Mouse (Mus musculus) forebrain, postnatal 0 days (tissue): ENCODE measurements around the gene Tsen15. TPM values are rescaled to one million over a fixed set of nuclear protein-coding genes. Genes with fewer than 3 reads are reported as not detected.

ENCODE experiments used
- ATAC-seq: fragments of 200-750 bp; cut with Nextera tagmentation; 2 replicates; pipeline ENCODE4 v1.8.0; 2017; ENCODE audit warnings: mild to moderate bottlenecking, moderate library complexity
- DNase-seq: peaks from one replicate; pipeline ENCODE4 v3.0.0-alpha.2; 2015
- H3K27ac ChIP-seq: fragments of 300-500 bp; sonication (generic); 2 replicates; pipeline ENCODE4 v1.5.1; 2014; ENCODE audit warnings: low read depth, mild to moderate bottlenecking, antibody characterized with exemption, low read length, moderate library complexity, mixed read lengths
- H3K27me3 ChIP-seq: fragments of 300-500 bp; sonication (generic); 2 replicates; pipeline ENCODE4 v1.6.1; 2014; ENCODE audit warnings: mild to moderate bottlenecking, low read length, mixed read lengths; ENCODE audit not compliant: insufficient read depth
- H3K36me3 ChIP-seq: fragments of 300-500 bp; sonication (generic); 2 replicates; pipeline ENCODE4 v1.6.1; 2014; ENCODE audit warnings: mild to moderate bottlenecking, moderate library complexity; ENCODE audit not compliant: insufficient read depth
- H3K4me1 ChIP-seq: fragments of 300-500 bp; sonication (generic); 2 replicates; pipeline ENCODE4 v1.6.1; 2014; ENCODE audit warnings: antibody characterized with exemption; ENCODE audit not compliant: insufficient read depth
- H3K4me2 ChIP-seq: fragments of 300-500 bp; sonication (generic); 2 replicates; pipeline ENCODE4 v1.6.1; 2014; ENCODE audit warnings: low read depth, mild to moderate bottlenecking, moderate library complexity
- H3K4me3 ChIP-seq: fragments of 300-500 bp; sonication (generic); 2 replicates; pipeline ENCODE4 v1.5.1; 2014; ENCODE audit warnings: low read depth, low read length, mixed read lengths
- H3K9ac ChIP-seq: fragments of 300-500 bp; sonication (generic); 2 replicates; pipeline ENCODE4 v1.6.1; 2014; ENCODE audit warnings: mild to moderate bottlenecking
- H3K9me3 ChIP-seq: fragments of 300-500 bp; sonication (generic); 2 replicates; pipeline ENCODE4 v1.6.1; 2016; ENCODE audit warnings: low read length
- CTCF ChIP-seq: sonication (generic); IDR thresholded peaks from 2 replicates; pipeline ENCODE4 v1.5.1; 2016; ENCODE audit warnings: antibody characterized with exemption, control low read depth, low read depth
- WGBS: fragments of 180-500 bp; shearing (Covaris S2); extraction: QIAGEN DNeasy Blood & Tissue Kit; methylation state at CpG from one replicate; pipeline ENCODE4 v1.1.7; 2014; 5-methylcytosine and 5-hydroxymethylcytosine counted together
- polyA plus RNA-seq: library from polyadenylated mRNA; unstranded; fragments of >200 nt; fragmentation: Nextera tagmentation; extraction: Ambion mirVana; gene quantifications from 2 replicates; pipeline ENCODE4 v1.2.1, GENCODE M21; 2015
- total RNA-seq: library from RNA; depleted of rRNA; stranded (reverse); fragments of >200 nt; gene quantifications from 2 replicates; pipeline ENCODE4 v1.2.3, GENCODE M21; 2014; rRNA removed

Tsen15 gene
- total RNA-seq: 28.5 and 39.3 TPM in 2 replicates
- polyA plus RNA-seq: 34.9 and 39.4 TPM in 2 replicates

GRCm38 (mm10) chr1:152386188-152386835 lies at the start of gene Tsen15:
Tsen15 (minus strand) TSS chr1:152386688.
- Histone ChIP-seq H3K4me1 (no peaks in the 10 kb centered on the region), H3K27me3 (no peaks in the 10 kb centered on the region), H3K9me3 (no peaks in the 10 kb centered on the region), H3K4me2 (peak within 1 kb of the TSS; percentile 72), H3K36me3 (no peaks in the 10 kb centered on the region), H3K9ac (peak within 1 kb of the TSS; percentile 74), H3K4me3 (peak within 1 kb of the TSS; percentile 69), H3K27ac (no peak within 1 kb of the TSS)
- no peak for TF ChIP-seq CTCF
- ATAC-seq (peak; percentile 99), DNase-seq (peak; percentile 76)
- WGBS: 3% methylated on average over 50 of the region's 57 CpGs

GRCm38 (mm10) chr1:152434166-152434565 lies 47.7 kb upstream of the Tsen15 start:
- H3K36me3 ChIP-seq: no peaks in the 10 kb centered on the region
- H3K9me3 ChIP-seq: no peaks in the 10 kb centered on the region
- H3K27ac ChIP-seq: no peak overlapping the region
- no peak for TF ChIP-seq CTCF
- H3K4me2 ChIP-seq: no peak overlapping the region
- no peak overlapping the region for H3K4me3 ChIP-seq
- no peaks in the 10 kb centered on the region for H3K27me3 ChIP-seq
- H3K4me1 ChIP-seq: no peaks in the 10 kb centered on the region
- ATAC-seq (no peak), DNase-seq (no peak)
- no peak overlapping the region for H3K9ac ChIP-seq
- 74% methylated on average over 4 of the region's 4 CpGs for WGBS

- Histone ChIP-seq H3K9me3 (no peaks in the 10 kb centered on the region), H3K36me3 (no peaks in the 10 kb centered on the region), H3K4me1 (no peaks in the 10 kb centered on the region), H3K4me3 (no peak overlapping the region), H3K4me2 (no peak overlapping the region), H3K27me3 (no peaks in the 10 kb centered on the region), H3K9ac (no peak overlapping the region), H3K27ac (no peak overlapping the region)
- no peak for DNase-seq
- TF ChIP-seq CTCF: no peak
- no peak for ATAC-seq
- 92% methylated on average over 7 of the region's 7 CpGs for WGBS
These were observed 43.3 kb upstream of the Tsen15 start for GRCm38 (mm10) chr1:152429805-152430204.

- H3K4me2 ChIP-seq: peak overlapping the region; percentile 34
- ATAC-seq: peak; percentile 43; the same call in 1 of the 2 replicates
- H3K9ac ChIP-seq: no peak overlapping the region
- H3K4me3 ChIP-seq: peak overlapping the region; percentile 18
- TF ChIP-seq CTCF: no peak
- 32% methylated on average over 12 of the region's 12 CpGs for WGBS
- no peaks in the 10 kb centered on the region for H3K27me3 ChIP-seq
- H3K9me3 ChIP-seq: no peaks in the 10 kb centered on the region
- no peaks in the 10 kb centered on the region for H3K36me3 ChIP-seq
- H3K4me1 ChIP-seq: no peaks in the 10 kb centered on the region
- DNase-seq: no peak
- no peak overlapping the region for H3K27ac ChIP-seq
These were observed 41.6 kb upstream of the Tsen15 start for GRCm38 (mm10) chr1:152427912-152428581.

- TF ChIP-seq CTCF: no peak
- 90% methylated on average over 3 of the region's 3 CpGs for WGBS
- H3K9me3 ChIP-seq: no peaks in the 10 kb centered on the region
- H3K9ac ChIP-seq: no peak overlapping the region
- DNase-seq (no peak), ATAC-seq (no peak)
- H3K27me3 ChIP-seq: no peaks in the 10 kb centered on the region
- H3K4me1 ChIP-seq: no peaks in the 10 kb centered on the region
- H3K27ac ChIP-seq: 0 out of 2 replicates have a peak overlapping the region, but pooled peaks have one; percentile 4
- no peak overlapping the region for H3K4me3 ChIP-seq
- H3K36me3 ChIP-seq: no peaks in the 10 kb centered on the region
- no peak overlapping the region for H3K4me2 ChIP-seq
These were observed 36.6 kb upstream of the Tsen15 start for GRCm38 (mm10) chr1:152423052-152423451.

- no peak for DNase-seq
- Histone ChIP-seq H3K9ac (no peak overlapping the region), H3K4me2 (no peak overlapping the region), H3K4me3 (no peak overlapping the region), H3K9me3 (no peaks in the 10 kb centered on the region), H3K27ac (no peak overlapping the region), H3K27me3 (no peaks in the 10 kb centered on the region), H3K4me1 (no peaks in the 10 kb centered on the region), H3K36me3 (no peaks in the 10 kb centered on the region)
- WGBS: 72% methylated on average over 3 of the region's 3 CpGs
- ATAC-seq: peak; percentile 62
- no peak for TF ChIP-seq CTCF
These were observed 35.8 kb upstream of the Tsen15 start for GRCm38 (mm10) chr1:152422295-152422694.

- Histone ChIP-seq H3K4me2 (no peak overlapping the region), H3K4me3 (no peak overlapping the region), H3K36me3 (no peaks in the 10 kb centered on the region), H3K9me3 (no peaks in the 10 kb centered on the region), H3K27me3 (no peaks in the 10 kb centered on the region), H3K9ac (no peak overlapping the region), H3K4me1 (no peaks in the 10 kb centered on the region), H3K27ac (no peak overlapping the region)
- ATAC-seq (0 out of 2 replicates have a peak, but pooled peaks have one; percentile 15), DNase-seq (no peak)
- TF ChIP-seq CTCF: no peak
- WGBS: 50% methylated on average over 5 of the region's 5 CpGs
These were observed 31.1 kb upstream of the Tsen15 start for GRCm38 (mm10) chr1:152417602-152418001.
